Comparison of ENCODE assay signal across 21 mouse cellular contexts in the genomic region with DNA sequence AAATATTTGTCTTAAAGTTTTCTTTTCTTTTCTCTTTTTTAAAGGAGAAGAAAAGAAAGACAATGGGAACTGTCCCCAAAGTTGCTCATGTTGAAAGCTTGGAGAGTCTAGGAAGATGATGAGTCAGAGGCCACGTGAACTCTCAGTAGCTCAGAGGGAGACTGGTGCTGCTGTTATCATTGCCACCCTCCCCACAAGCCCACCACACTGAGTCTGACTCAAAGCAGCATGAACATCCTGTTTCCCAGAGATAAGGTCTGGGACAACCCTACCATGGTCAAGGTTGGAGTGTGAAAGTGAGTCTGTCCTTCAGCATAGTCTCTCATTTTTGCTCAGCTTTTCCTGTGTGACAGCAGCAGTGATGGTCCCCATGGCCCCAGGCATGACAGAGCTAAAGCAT.
DNase-seq lines count a peak whose midpoint lies in the region; ATAC-seq and TF ChIP-seq lines count a peak whose summit lies in the region.
"Had no signal": no experiment of that assay in that cellular context is flagged by ENCODE, and none has a peak within 500 bp of the region (broad histone marks: within the 10 kb centered on the region; RNA-seq: fewer than 3 reads in every experiment).

No protein-coding gene starts in this region.

- peak; percentile 90 to 93 for TF ChIP-seq EP300 in MEL (IDR thresholded peaks at IDR 0.05; ENCODE audit: low read depth in 1 of 2, low read length in 2 of 2)

- no peaks in the 10 kb centered on the region for H3K27me3 ChIP-seq in MEL (ENCODE audit: control insufficient read depth in 1 of 2, insufficient read depth in 2 of 2, low read length in 2 of 2)
- no peaks in the 10 kb centered on the region for H3K27me3 ChIP-seq in liver, embryonic 11.5 days (replicated peaks; ENCODE audit: control insufficient read depth, insufficient read depth, low read length)
- H3K27me3 ChIP-seq: embryonic facial prominence, embryonic 15.5 days; forebrain, embryonic 12.5 days; intestine, embryonic 15.5 days; lung, embryonic 15.5 days had no signal

- ATAC-seq in liver, embryonic 11.5 days (replicated peaks; ENCODE audit: low FRiP score), result peak; percentile 98
- ATAC-seq in megakaryocyte progenitor cell, adult 5-6 weeks (replicated peaks; ENCODE audit: poor library complexity), result peak; percentile 94
- no peak for ATAC-seq in inflammation-experienced regulatory T-cells, adult 6 months
- ATAC-seq: activated CD4-positive, CD25-positive, alpha-beta regulatory T cell, adult 4 months; intestine, embryonic 15.5 days had no signal

- WGBS in liver, embryonic 11.5 days, result 31% methylated on average over 1 of the region's 1 CpGs

- no peak overlapping the region for H3K4me2 ChIP-seq in liver, embryonic 11.5 days
- H3K4me2 ChIP-seq: embryonic facial prominence, embryonic 15.5 days; forebrain, embryonic 12.5 days; intestine, embryonic 15.5 days; lung, embryonic 15.5 days; midbrain, embryonic 11.5 days had no signal

- peaks cover 0 to 42% of the 10 kb centered on the region in 2 experiments; a peak in 2 of 4 replicates for H3K36me3 ChIP-seq in MEL (ENCODE audit: control insufficient read depth in 1 of 2, insufficient read depth in 2 of 2, low read length in 2 of 2)
- H3K36me3 ChIP-seq in liver, embryonic 11.5 days (ENCODE audit: control insufficient read depth, insufficient read depth, low read length), result no peaks in the 10 kb centered on the region
- H3K36me3 ChIP-seq: embryonic facial prominence, embryonic 15.5 days; forebrain, embryonic 12.5 days; hindbrain, embryonic 10.5 days; intestine, embryonic 15.5 days; lung, embryonic 15.5 days had no signal

- H3K4me3 ChIP-seq in MEL (ENCODE audit: control insufficient read depth in 1 of 2, insufficient read depth in 1 of 2, low read depth in 2 of 2, low read length in 2 of 2), result no peak overlapping the region
- H3K4me3 ChIP-seq in liver, embryonic 11.5 days (ENCODE audit: low read depth, low read length), result no peak overlapping the region
- H3K4me3 ChIP-seq: embryonic facial prominence, embryonic 15.5 days; forebrain, embryonic 12.5 days; hindbrain, embryonic 10.5 days; intestine, embryonic 15.5 days; lung, embryonic 15.5 days had no signal

- peak overlapping the region; percentile 71 for H3K27ac ChIP-seq in MEL (ENCODE audit: control insufficient read depth, low read depth, low read length)
- no peak overlapping the region for H3K27ac ChIP-seq in liver, embryonic 11.5 days (ENCODE audit: low read depth, low read length)
- H3K27ac ChIP-seq: embryonic facial prominence, embryonic 15.5 days; forebrain, embryonic 12.5 days; hindbrain, embryonic 10.5 days; intestine, embryonic 15.5 days; lung, embryonic 15.5 days had no signal

- H3K9me3 ChIP-seq in MEL (replicated peaks; ENCODE audit: insufficient read depth, low read length), result no peaks in the 10 kb centered on the region
- H3K9me3 ChIP-seq in liver, embryonic 11.5 days (ENCODE audit: control insufficient read depth, low read length), result no peaks in the 10 kb centered on the region
- H3K9me3 ChIP-seq: embryonic facial prominence, embryonic 15.5 days; forebrain, embryonic 12.5 days; hindbrain, embryonic 10.5 days; intestine, embryonic 15.5 days; lung, embryonic 15.5 days had no signal

- no peak for TF ChIP-seq RAD21 in MEL (IDR thresholded peaks at IDR 0.05; ENCODE audit: low read depth, low read length)

- peaks cover 3 to 36% of the 10 kb centered on the region in 2 experiments; a peak in 3 of 4 replicates for H3K4me1 ChIP-seq in MEL (ENCODE audit: control insufficient read depth in 1 of 2, insufficient read depth in 2 of 2, low read length in 2 of 2)
- H3K4me1 ChIP-seq in liver, embryonic 11.5 days (replicated peaks; ENCODE audit: control insufficient read depth, insufficient read depth, low read length), result peaks cover 15% of the 10 kb centered on the region
- H3K4me1 ChIP-seq: embryonic facial prominence, embryonic 15.5 days; intestine, embryonic 15.5 days; lung, embryonic 15.5 days had no signal

- no peaks in the 10 kb centered on the region for H3K79me2 ChIP-seq in MEL (ENCODE audit: control insufficient read depth, insufficient read depth, low read length, poor library complexity)

- no peak for TF ChIP-seq CTCF in MEL (IDR thresholded peaks at IDR 0.05 in 2 of 3, conservative IDR thresholded peaks at IDR 0.05 in 1 of 3; ENCODE audit: control insufficient read depth in 1 of 3, insufficient read depth in 1 of 3, low read depth in 2 of 3, low read length in 3 of 3, poor library complexity in 1 of 3, severe bottlenecking in 1 of 3)

- no peak overlapping the region for H3K9ac ChIP-seq in MEL (ENCODE audit: control insufficient read depth, low read depth, low read length, poor library complexity, severe bottlenecking)
- H3K9ac ChIP-seq in liver, embryonic 11.5 days (ENCODE audit: low read depth, low read length), result no peak overlapping the region
- H3K9ac ChIP-seq: embryonic facial prominence, embryonic 15.5 days; forebrain, embryonic 12.5 days; intestine, embryonic 15.5 days; lung, embryonic 15.5 days had no signal

- no peak for TF ChIP-seq POLR2A in MEL (IDR thresholded peaks at IDR 0.05; ENCODE audit: control insufficient read depth in 1 of 2, insufficient read depth in 1 of 2, low read depth in 1 of 2, low read length in 2 of 2, poor library complexity in 1 of 2)

- DNase-seq in adrenal gland, postnatal 36 days, result peak; percentile 34 to 54
- no peak for DNase-seq in adrenal gland, postnatal 10 days
- DNase-seq in MEL (ENCODE audit: low read depth, low spot score), result peak; percentile 85
- DNase-seq in liver, embryonic 11.5 days (ENCODE audit: low spot score), result peak; percentile 46
- DNase-seq in frontal cortex, postnatal 14 days (ENCODE audit: low spot score in 2 of 2), result no peak
- DNase-seq in spleen, postnatal 4 days (ENCODE audit: low spot score in 2 of 2), result no peak
- DNase-seq: cerebellum, postnatal 36 days; kidney, postnatal 10 days; layer of hippocampus, postnatal 36 days; left cerebral cortex, postnatal 4 days; right cerebral cortex, postnatal 4 days; thymus, postnatal 14 days had no signal

TF ChIP-seq in MEL, 35 proteins besides CTCF, POLR2A, EP300 and RAD21 (continues in another document):
- peak; percentile 74 for TF ChIP-seq RCOR1 (IDR thresholded peaks at IDR 0.05; ENCODE audit: low read depth, low read length)
- no peak for TF ChIP-seq MXI1 (IDR thresholded peaks at IDR 0.05; ENCODE audit: low read depth, low read length)
- no peak for TF ChIP-seq NRF1 (IDR thresholded peaks at IDR 0.05; ENCODE audit: insufficient read depth, low read depth, low read length, poor library complexity, severe bottlenecking)
- TF ChIP-seq SMC3 (IDR thresholded peaks at IDR 0.05; ENCODE audit: low read depth, low read length), result no peak
- TF ChIP-seq POLR2AphosphoS5 (IDR thresholded peaks at IDR 0.05; ENCODE audit: borderline replicate concordance, low read depth, low read length), result no peak
- no peak for TF ChIP-seq ELF1 (IDR thresholded peaks at IDR 0.05; ENCODE audit: low read depth, low read length)
- TF ChIP-seq CHD1 (IDR thresholded peaks at IDR 0.05; ENCODE audit: low read depth, low read length), result no peak
- no peak for TF ChIP-seq HCFC1 (IDR thresholded peaks at IDR 0.05; ENCODE audit: low read depth, low read length)
- TF ChIP-seq E2F4 (IDR thresholded peaks at IDR 0.05; ENCODE audit: borderline replicate concordance, low read depth, low read length), result no peak
- no peak for TF ChIP-seq NELFE (IDR thresholded peaks at IDR 0.05; ENCODE audit: low read depth, low read length)
- no peak for TF ChIP-seq UBTF (IDR thresholded peaks at IDR 0.05; ENCODE audit: borderline replicate concordance, insufficient read depth, low read depth, low read length)
- TF ChIP-seq GATA1 (IDR thresholded peaks at IDR 0.05; ENCODE audit: low read depth, low read length), result peak; percentile 96
- TF ChIP-seq ZKSCAN1 (IDR thresholded peaks at IDR 0.05; ENCODE audit: low read depth, low read length), result no peak
- TF ChIP-seq ZMIZ1 (IDR thresholded peaks at IDR 0.05; ENCODE audit: low read depth, low read length), result no peak
- no peak for TF ChIP-seq MYB (IDR thresholded peaks at IDR 0.05; ENCODE audit: low read depth, low read length)
- TF ChIP-seq TBP (IDR thresholded peaks at IDR 0.05; ENCODE audit: low read depth, low read length), result 0 out of 2 replicates have a peak, but pooled peaks have one; percentile 31
- no peak for TF ChIP-seq MEF2A (IDR thresholded peaks at IDR 0.05; ENCODE audit: extremely low read depth, insufficient replicate concordance, low read depth, low read length, poor library complexity, severe bottlenecking)
- no peak; the same call in 1 of the 2 replicates for TF ChIP-seq MAZ (IDR thresholded peaks at IDR 0.05; ENCODE audit: low read depth, low read length)
- TF ChIP-seq ETS1 (IDR thresholded peaks at IDR 0.05; ENCODE audit: low read depth, low read length), result peak; percentile 75; the same call in 1 of the 2 replicates
- no peak for TF ChIP-seq USF2 (IDR thresholded peaks at IDR 0.05; ENCODE audit: borderline replicate concordance in 1 of 2, insufficient read depth in 1 of 2, low read depth in 1 of 2, low read length in 2 of 2)
- TF ChIP-seq TAL1 (IDR thresholded peaks at IDR 0.05; ENCODE audit: low read length), result peak; percentile 98
- no peak for TF ChIP-seq ZNF384 (IDR thresholded peaks at IDR 0.05; ENCODE audit: low read depth, low read length)
- TF ChIP-seq MAFK (IDR thresholded peaks at IDR 0.05; ENCODE audit: borderline replicate concordance, low read depth, low read length), result no peak
- peak; percentile 75; the same call in 1 of the 2 replicates for TF ChIP-seq JUND (IDR thresholded peaks at IDR 0.05; ENCODE audit: low read depth, low read length)
- TF ChIP-seq BHLHE40 (IDR thresholded peaks at IDR 0.05; ENCODE audit: borderline replicate concordance, low read depth, low read length), result peak; percentile 44; the same call in 1 of the 2 replicates
- no peak for TF ChIP-seq GABPA (IDR thresholded peaks at IDR 0.05; ENCODE audit: low read depth, low read length)
- 0 out of 2 replicates have a peak, but pooled peaks have one; percentile 23 for TF ChIP-seq SIN3A (IDR thresholded peaks at IDR 0.05; ENCODE audit: low read length)
- no peak for TF ChIP-seq ZC3H11A (IDR thresholded peaks at IDR 0.05; ENCODE audit: low read depth, low read length)
- TF ChIP-seq MAX (IDR thresholded peaks at IDR 0.05; ENCODE audit: low read length), result peak; percentile 72
- TF ChIP-seq CHD2 (IDR thresholded peaks at IDR 0.05; ENCODE audit: low read length), result no peak
- TF ChIP-seq TCF12 (IDR thresholded peaks at IDR 0.05; ENCODE audit: low read depth, low read length), result peak; percentile 91
- TF ChIP-seq KAT2A (conservative IDR thresholded peaks at IDR 0.05; ENCODE audit: low read depth, low read length), result no peak
- peak; percentile 88; the same call in 1 of the 2 replicates for TF ChIP-seq MYC (IDR thresholded peaks at IDR 0.05; ENCODE audit: low read depth, low read length)
- TF ChIP-seq USF1 (IDR thresholded peaks at IDR 0.05; ENCODE audit: low read depth, low read length), result peak; percentile 83

Comparison
In these comparisons a context has a peak if more than half of its experiments do, and no peak if none do; other contexts are left out.
1. DNase-seq: peak in adrenal gland, postnatal 36 days (2 of 2), MEL (single experiment) and liver, embryonic 11.5 days (single experiment); none in adrenal gland, postnatal 10 days (single experiment), frontal cortex, postnatal 14 days (0 of 2) and spleen, postnatal 4 days (0 of 2).